Mouse (Mus musculus) kidney, adult 2 months (tissue): ENCODE results near the gene Noa1.

Experiments
- CTCF ChIP-seq: fragments of 200-500 bp; conservative IDR thresholded peaks from 2 replicates; pipeline ENCODE4 v1.5.1; 2011; ENCODE audit warnings: low read depth, mild to moderate bottlenecking, control low read depth, low read length, moderate library complexity, mixed read lengths; ENCODE audit not compliant: insufficient read depth, insufficient read length
- POLR2A ChIP-seq: fragments of 200-500 bp; IDR thresholded peaks from one replicate; pipeline ENCODE4 v1.6.1; 2011; ENCODE audit warnings: low read depth, low read length, control low read depth

DNA sequence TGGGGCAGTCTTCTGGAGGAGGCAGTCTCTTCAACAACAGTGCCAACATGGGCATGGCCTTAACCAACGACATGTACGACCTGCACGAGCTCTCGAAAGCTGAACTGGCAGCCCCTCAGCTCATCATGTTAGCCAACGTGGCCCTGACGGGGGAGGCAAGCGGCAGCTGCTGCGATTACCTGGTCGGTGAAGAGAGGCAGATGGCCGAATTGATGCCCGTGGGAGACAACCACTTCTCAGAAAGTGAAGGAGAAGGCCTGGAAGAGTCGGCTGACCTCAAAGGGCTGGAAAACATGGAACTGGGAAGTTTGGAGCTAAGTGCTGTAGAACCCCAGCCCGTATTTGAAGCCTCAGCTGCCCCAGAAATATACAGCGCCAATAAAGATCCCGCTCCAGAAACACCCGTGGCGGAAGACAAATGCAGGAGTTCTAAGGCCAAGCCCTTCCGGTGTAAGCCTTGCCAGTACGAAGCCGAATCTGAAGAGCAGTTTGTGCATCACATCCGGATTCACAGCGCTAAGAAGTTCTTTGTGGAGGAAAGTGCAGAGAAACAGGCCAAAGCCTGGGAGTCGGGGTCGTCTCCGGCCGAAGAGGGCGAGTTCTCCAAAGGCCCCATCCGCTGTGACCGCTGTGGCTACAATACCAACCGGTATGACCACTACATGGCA, 41.8 kb downstream of the Noa1 start:
- TF ChIP-seq CTCF (no peak), POLR2A (no peak)
